Mouse (Mus musculus) urinary bladder, postnatal 14 days (tissue): Measurements from ENCODE around the gene A230072I06Rik.

Source experiments
- DNase-seq: peaks from one replicate; pipeline ENCODE4 v3.0.0; 2021; ENCODE audit warnings: low spot score

Gene A230072I06Rik

DNA sequence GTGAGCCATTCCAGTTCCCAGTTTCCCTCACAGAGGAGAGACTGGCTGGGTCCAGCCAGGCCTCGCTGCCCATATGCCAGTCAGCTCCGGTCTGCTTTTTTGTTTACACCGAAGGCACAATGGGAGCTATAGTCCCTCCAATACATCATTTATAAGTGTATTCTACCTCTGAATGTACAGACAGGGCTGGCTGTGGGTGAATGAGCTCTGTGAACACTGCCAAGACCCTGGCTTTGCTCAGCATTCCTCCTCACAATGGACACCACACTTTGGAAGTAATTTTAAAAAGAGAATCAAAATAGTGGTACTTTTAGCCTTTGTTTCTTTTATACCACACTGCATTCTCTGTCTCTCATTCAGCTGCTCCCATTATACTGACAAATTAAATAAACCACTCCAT lies 44.6 kb downstream of the A230072I06Rik start:
- no peak for DNase-seq

DNA sequence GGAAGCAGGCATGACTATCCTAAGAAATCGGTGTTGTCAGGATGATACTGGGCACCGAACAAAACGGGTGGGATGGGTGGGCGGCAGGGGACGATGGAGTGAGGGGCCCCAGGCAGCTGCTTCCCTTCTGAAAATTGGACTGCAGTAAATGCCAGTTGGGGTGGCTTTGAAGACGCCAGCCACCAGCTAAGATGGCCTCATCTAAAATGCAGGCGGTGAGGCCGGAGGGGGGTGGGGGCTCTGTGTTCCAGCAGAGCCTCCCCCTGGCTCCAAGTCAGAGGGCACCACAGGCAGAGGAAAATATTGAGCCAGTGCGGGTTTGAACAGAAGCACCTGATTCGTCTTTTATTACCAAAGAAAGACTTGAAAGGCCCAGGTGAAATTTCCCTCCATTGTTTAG lies 45.9 kb downstream of the A230072I06Rik start:
- DNase-seq, result no peak

DNA sequence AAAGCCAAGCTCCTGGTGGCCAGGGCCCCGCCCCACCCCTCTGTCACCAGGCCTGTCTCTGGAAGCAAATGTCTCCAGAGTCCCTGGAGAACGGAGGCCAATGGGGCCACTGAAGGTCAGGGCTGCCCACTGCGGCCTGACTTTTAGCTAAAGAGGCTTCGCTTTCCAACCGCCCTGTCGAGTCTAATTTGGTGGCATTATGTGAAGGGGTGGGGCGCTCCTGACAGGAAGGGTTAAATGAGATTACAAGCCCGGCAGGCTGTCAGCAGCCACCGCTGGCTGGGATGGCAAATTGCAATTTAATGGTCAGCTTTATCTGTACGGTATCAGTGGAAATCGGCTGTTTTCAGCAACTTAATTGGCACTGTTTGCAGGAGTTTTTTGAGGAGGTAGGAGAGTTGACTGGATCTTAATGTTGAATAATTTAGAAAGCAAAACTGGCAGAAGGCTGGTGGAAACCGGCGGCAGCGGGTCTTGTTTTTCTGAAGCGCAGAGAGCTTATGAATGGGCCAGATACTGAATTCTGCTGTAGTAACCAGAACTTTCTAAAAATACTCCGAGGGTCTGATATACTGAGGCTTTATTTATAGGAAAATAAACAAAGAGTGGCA lies 46.5 kb downstream of the A230072I06Rik start:
- no peak for DNase-seq

DNA sequence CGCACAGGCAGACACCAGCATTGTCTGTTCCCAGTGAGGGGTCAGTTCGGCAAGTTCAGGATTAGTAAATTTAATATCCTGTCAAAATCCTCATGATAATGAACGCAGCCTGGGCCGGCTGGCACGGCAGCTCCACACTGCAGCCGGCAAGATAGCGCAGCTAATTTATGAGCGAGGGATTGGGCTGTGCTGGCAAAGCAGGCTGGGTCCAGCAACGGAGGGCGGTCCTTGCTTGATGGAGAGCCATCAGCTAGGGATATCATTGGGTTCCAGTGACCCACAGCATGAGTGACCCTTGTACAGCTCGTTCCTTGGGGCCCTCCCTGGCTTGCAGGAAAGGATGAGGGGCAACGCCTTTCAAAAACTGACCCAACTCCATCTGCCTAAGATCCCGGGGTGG lies 48.6 kb downstream of the A230072I06Rik start:
- no peak for DNase-seq

DNA sequence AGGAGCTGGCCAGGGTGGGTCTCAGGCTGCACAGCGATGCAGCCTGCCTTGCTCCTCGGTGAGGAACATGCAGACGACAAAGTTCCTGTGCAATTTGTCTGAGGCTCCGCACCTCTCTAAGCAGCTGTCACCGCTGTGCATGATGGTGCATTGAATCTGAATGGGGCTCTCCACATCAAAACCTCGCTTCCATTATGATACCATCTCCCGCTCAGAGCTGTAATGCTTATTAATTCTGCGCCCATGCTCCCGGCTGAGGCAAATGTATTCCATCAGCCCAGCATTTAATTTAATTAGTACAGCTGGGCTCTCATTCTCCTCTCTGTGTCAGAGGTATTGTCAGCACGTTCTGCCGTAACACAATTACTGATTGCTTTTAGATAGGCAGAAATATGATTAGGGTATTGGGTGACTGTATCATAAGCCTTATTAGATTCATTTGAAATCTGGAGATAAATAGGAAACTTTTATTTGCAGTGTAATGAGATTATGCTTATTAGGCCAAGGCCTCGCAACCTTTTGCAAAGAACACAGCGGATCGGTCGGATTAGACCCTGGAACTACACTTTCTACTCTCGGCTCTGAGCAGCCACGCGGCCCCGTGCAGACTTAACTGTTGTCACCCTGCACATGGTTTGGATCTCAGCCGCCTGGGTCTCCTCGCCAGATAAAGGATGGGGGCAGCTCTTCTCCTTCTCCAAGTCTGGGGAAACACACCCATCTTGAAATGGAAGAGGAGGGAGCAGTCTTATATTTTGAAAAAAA lies 49.3 kb downstream of the A230072I06Rik start:
- no peak for DNase-seq

DNA sequence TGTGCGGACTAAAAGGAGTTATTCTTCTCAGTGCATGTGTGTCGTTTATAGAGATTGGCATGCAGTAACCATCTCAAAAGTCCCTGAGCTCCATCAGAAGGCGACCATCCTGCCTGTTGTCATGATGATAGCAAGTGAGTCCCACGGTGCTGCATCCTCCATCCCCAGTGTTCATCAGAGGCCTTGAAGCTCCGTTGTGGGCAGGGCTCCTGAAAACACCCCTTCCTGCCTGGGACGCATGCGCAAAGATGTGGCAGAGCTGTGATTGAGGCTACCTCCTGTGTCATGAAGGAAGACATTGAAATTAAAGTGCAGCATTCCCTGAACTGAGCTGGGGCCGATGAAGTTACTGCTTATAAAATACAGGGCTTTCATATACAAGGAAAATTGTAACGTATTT lies 49.9 kb downstream of the A230072I06Rik start:
- DNase-seq, result no peak

DNA sequence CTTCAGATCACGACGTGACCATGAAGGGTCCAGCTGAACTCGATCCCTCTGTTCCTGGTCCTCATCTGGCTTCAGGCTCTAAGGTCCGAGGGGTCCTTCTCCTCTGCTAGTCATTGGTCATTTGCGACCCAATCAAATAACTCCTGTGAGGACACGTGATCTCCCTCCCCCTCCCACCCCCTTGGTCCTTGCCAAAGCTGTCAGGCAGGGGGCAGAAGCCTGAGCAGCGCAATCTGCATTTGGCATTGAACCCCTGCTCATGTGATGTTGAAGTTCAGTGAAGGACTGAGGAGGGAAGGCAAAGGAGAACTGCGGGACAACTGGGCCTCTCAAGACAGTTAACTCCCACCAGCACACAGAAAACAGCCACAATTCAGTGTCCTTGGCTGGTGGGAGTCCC lies 51.4 kb downstream of the A230072I06Rik start:
- DNase-seq, result no peak
